Mouse (Mus musculus): ENCODE results near the gene Zfp653. TPM values are rescaled to one million over a fixed set of nuclear protein-coding genes. Genes with fewer than 3 reads are reported as not detected.

The Zfp653 gene
- polyA plus RNA-seq, 1 experiment from 2014 or later = 14.2 TPM

GRCm38 (mm10) chr9:22030386-22030785 is 40.8 kb downstream of the Zfp653 start:
- ATAC-seq (ENCODE audit: low read depth) = no peak
- peaks cover 28% of the 10 kb centered on the region for H3K36me3 ChIP-seq (ENCODE audit: control insufficient read depth, insufficient read depth, low read length)
- H3K27ac ChIP-seq (ENCODE audit: low read depth, low read length) = no peak overlapping the region
- no peak overlapping the region for H3K4me3 ChIP-seq (ENCODE audit: low read depth, low read length)
- no peaks in the 10 kb centered on the region for H3K27me3 ChIP-seq (ENCODE audit: control insufficient read depth, insufficient read depth, low read length)
- H3K4me2 ChIP-seq (ENCODE audit: low read depth, low read length) = no peak overlapping the region
- peaks cover 2% of the 10 kb centered on the region; the same call in 1 of the 2 replicates for H3K4me1 ChIP-seq (ENCODE audit: control insufficient read depth, insufficient read depth, low read length)
- 96% methylated on average over 9 of the region's 9 CpGs for WGBS
- no peaks in the 10 kb centered on the region for H3K9me3 ChIP-seq (ENCODE audit: control insufficient read depth, low read length)
- no peak overlapping the region for H3K9ac ChIP-seq (replicated peaks; ENCODE audit: low read depth, low read length)

DNA sequence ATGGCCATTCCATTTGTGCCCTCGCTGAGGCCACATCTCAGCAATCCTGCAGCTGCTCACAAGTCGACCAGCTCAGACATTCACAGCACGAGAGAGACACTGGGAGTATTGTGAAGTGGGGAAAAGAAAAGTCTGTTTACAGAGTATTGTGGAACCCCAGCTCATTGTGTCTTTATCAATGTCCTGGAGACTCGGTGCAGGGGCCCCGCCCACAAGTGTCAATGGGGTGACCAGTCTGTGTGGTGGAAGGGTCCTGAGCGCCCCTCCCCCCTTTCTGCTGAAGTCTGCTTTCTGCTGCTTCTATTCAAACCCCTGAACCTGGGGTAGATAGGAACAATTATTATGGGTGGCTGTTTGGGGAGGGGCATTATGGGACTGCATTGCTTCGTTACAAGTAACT is 42.7 kb downstream of the Zfp653 start:
- no peak for ATAC-seq (ENCODE audit: low read depth)
- 23% methylated on average over 7 of the region's 7 CpGs for WGBS
- Histone ChIP-seq H3K27me3 (ENCODE audit: control insufficient read depth, insufficient read depth, low read length) (no peaks in the 10 kb centered on the region), H3K4me3 (ENCODE audit: low read depth, low read length) (no peak overlapping the region), H3K4me2 (ENCODE audit: low read depth, low read length) (no peak overlapping the region), H3K4me1 (ENCODE audit: control insufficient read depth, insufficient read depth, low read length) (no peaks in the 10 kb centered on the region), H3K36me3 (ENCODE audit: control insufficient read depth, insufficient read depth, low read length) (peaks cover 35% of the 10 kb centered on the region), H3K27ac (ENCODE audit: low read depth, low read length) (no peak overlapping the region), H3K9me3 (ENCODE audit: control insufficient read depth, low read length) (no peaks in the 10 kb centered on the region), H3K9ac (replicated peaks; ENCODE audit: low read depth, low read length) (no peak overlapping the region)

GRCm38 (mm10) chr9:22024592-22024991 is 46.6 kb downstream of the Zfp653 start:
- H3K9me3 ChIP-seq (ENCODE audit: control insufficient read depth, low read length) = no peaks in the 10 kb centered on the region
- no peak overlapping the region for H3K4me2 ChIP-seq (ENCODE audit: low read depth, low read length)
- H3K36me3 ChIP-seq (ENCODE audit: control insufficient read depth, insufficient read depth, low read length) = peaks cover 25% of the 10 kb centered on the region
- no peak overlapping the region for H3K27ac ChIP-seq (ENCODE audit: low read depth, low read length)
- no peak overlapping the region for H3K9ac ChIP-seq (replicated peaks; ENCODE audit: low read depth, low read length)
- no peaks in the 10 kb centered on the region for H3K27me3 ChIP-seq (ENCODE audit: control insufficient read depth, insufficient read depth, low read length)
- H3K4me1 ChIP-seq (ENCODE audit: control insufficient read depth, insufficient read depth, low read length) = no peaks in the 10 kb centered on the region
- no peak overlapping the region for H3K4me3 ChIP-seq (ENCODE audit: low read depth, low read length)
- no peak for ATAC-seq (ENCODE audit: low read depth)
- WGBS = 66% methylated on average over 8 of the region's 8 CpGs

DNA sequence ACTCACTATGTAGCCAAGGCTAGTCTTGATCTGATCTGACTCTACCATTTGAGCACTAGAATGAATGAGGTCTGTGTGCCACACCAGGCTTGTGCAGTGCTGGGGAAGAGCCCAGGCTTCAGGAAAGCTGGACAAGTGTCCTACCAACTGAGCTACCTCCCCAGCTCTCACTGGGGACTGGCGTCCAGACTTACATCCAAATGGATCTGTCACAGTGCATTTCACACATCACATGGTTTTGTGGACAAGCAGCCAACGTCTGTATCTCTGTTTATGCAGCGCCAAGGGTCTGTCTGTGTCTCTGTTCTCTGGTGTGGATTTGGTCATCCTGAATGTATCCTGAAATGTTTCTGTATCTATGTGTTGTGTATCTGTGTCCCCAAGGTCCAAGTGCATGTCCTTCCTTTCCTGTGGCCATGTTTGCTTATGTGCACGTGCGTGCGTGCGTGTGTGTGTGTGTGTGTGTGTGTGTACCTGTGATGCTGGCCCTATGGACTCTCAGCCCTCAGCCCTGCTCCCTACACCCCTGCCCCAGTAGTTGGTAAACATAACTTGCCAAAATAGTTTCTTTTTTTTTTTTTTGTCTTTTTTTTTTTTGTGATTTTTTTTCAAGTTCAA is 53.9 kb downstream of the Zfp653 start:
- no peaks in the 10 kb centered on the region for H3K4me1 ChIP-seq (ENCODE audit: control insufficient read depth, insufficient read depth, low read length)
- H3K4me3 ChIP-seq (ENCODE audit: low read depth, low read length) = no peak overlapping the region
- H3K4me2 ChIP-seq (ENCODE audit: low read depth, low read length) = no peak overlapping the region
- no peak for ATAC-seq (ENCODE audit: low read depth)
- no peak overlapping the region for H3K27ac ChIP-seq (ENCODE audit: low read depth, low read length)
- H3K9ac ChIP-seq (replicated peaks; ENCODE audit: low read depth, low read length) = no peak overlapping the region
- peaks cover 24% of the 10 kb centered on the region for H3K36me3 ChIP-seq (ENCODE audit: control insufficient read depth, insufficient read depth, low read length)
- H3K9me3 ChIP-seq (ENCODE audit: control insufficient read depth, low read length) = no peaks in the 10 kb centered on the region
- no peaks in the 10 kb centered on the region for H3K27me3 ChIP-seq (ENCODE audit: control insufficient read depth, insufficient read depth, low read length)
- 75% methylated on average over 7 of the region's 7 CpGs for WGBS

DNA sequence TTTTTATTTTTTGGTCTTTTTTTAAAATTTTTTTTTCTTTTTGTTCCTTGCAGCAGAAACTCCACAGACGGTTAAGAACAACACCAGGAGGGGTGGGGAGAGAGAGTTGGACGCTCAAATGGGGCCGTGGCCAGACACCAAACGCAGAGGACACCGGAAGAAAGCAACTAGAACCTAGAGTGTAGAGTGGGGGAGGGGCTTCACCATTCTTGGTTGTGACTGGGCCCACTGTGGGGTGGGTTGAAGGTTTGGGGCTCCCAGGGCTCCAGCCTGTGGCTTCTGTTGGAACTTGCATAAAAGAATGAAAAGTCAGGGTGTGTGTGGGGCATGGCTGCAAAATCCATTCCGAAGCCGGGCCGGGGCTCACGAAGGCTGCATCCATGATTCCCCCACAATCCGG is 54.9 kb downstream of the Zfp653 start:
- no peak overlapping the region for H3K27ac ChIP-seq (ENCODE audit: low read depth, low read length)
- H3K4me1 ChIP-seq (ENCODE audit: control insufficient read depth, insufficient read depth, low read length) = no peaks in the 10 kb centered on the region
- no peak overlapping the region for H3K9ac ChIP-seq (replicated peaks; ENCODE audit: low read depth, low read length)
- no peaks in the 10 kb centered on the region for H3K9me3 ChIP-seq (ENCODE audit: control insufficient read depth, low read length)
- peaks cover 34% of the 10 kb centered on the region for H3K36me3 ChIP-seq (ENCODE audit: control insufficient read depth, insufficient read depth, low read length)
- 68% methylated on average over 10 of the region's 10 CpGs for WGBS
- H3K4me3 ChIP-seq (ENCODE audit: low read depth, low read length) = no peak overlapping the region
- H3K27me3 ChIP-seq (ENCODE audit: control insufficient read depth, insufficient read depth, low read length) = no peaks in the 10 kb centered on the region
- no peak for ATAC-seq (ENCODE audit: low read depth)
- no peak overlapping the region for H3K4me2 ChIP-seq (ENCODE audit: low read depth, low read length)

- 91% methylated on average over 13 of the region's 13 CpGs for WGBS
- no peaks in the 10 kb centered on the region for H3K9me3 ChIP-seq (ENCODE audit: control insufficient read depth, low read length)
- H3K4me2 ChIP-seq (ENCODE audit: low read depth, low read length) = no peak overlapping the region
- H3K36me3 ChIP-seq (ENCODE audit: control insufficient read depth, insufficient read depth, low read length) = peaks cover 58% of the 10 kb centered on the region
- ATAC-seq (ENCODE audit: low read depth) = no peak
- no peak overlapping the region for H3K27ac ChIP-seq (ENCODE audit: low read depth, low read length)
- H3K27me3 ChIP-seq (ENCODE audit: control insufficient read depth, insufficient read depth, low read length) = no peaks in the 10 kb centered on the region
- no peaks in the 10 kb centered on the region for H3K4me1 ChIP-seq (ENCODE audit: control insufficient read depth, insufficient read depth, low read length)
- no peak overlapping the region for H3K9ac ChIP-seq (replicated peaks; ENCODE audit: low read depth, low read length)
- H3K4me3 ChIP-seq (ENCODE audit: low read depth, low read length) = no peak overlapping the region
These were observed 58.4 kb downstream of the Zfp653 start for GRCm38 (mm10) chr9:22012731-22013130.

DNA sequence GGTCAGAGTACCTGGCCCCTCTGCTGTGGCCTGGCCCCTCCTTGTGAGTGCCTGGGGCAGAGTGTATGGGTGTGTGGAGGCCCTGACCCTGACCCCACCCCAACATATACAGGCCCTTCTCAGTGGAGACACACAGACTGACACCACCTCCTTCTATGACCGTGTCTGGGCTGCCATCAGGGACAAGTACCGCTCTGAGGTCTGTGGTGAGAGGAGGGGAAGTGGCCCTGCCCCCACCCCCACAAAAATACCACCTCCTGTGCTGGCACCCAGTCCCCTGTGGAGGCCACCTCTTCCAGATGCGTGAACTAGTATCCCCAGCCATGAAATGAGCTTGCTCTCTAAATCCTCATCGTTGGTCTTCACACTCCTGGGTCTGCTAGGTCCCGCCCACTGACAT is 60.1 kb downstream of the Zfp653 start:
- Histone ChIP-seq H3K27ac (ENCODE audit: low read depth, low read length) (no peak overlapping the region), H3K4me3 (ENCODE audit: low read depth, low read length) (no peak overlapping the region), H3K4me1 (ENCODE audit: control insufficient read depth, insufficient read depth, low read length) (no peaks in the 10 kb centered on the region), H3K9me3 (ENCODE audit: control insufficient read depth, low read length) (no peaks in the 10 kb centered on the region), H3K9ac (replicated peaks; ENCODE audit: low read depth, low read length) (no peak overlapping the region), H3K36me3 (ENCODE audit: control insufficient read depth, insufficient read depth, low read length) (peaks cover 56% of the 10 kb centered on the region), H3K27me3 (ENCODE audit: control insufficient read depth, insufficient read depth, low read length) (no peaks in the 10 kb centered on the region), H3K4me2 (ENCODE audit: low read depth, low read length) (no peak overlapping the region)
- WGBS = 85% methylated on average over 5 of the region's 5 CpGs
- 0 out of 2 replicates have a peak, but pooled peaks have one; percentile 28 for ATAC-seq (ENCODE audit: low read depth)

Small RNA genes within 50 kb of the gene (microRNA-seq; reads per million reads assigned to microRNA genes)
- gene Mir7084 = not detected

Other genes starting within 250 kb of the Zfp653 start
- gene Angptl8, start 235.9 kb downstream of the Zfp653 start, polyA plus RNA-seq (2014; fragmentation: Nextera tagmentation; extraction: Ambion mirVana) = 0.24 and 0.53 TPM in 2 replicates
- 8.2 and 13.8 TPM in 2 replicates for gene Dock6, start 218.7 kb downstream of the Zfp653 start, polyA plus RNA-seq (2014; fragmentation: Nextera tagmentation; extraction: Ambion mirVana)
- gene Rab3d, start 153.2 kb downstream of the Zfp653 start, polyA plus RNA-seq (2014; fragmentation: Nextera tagmentation; extraction: Ambion mirVana) = 12.0 and 21.4 TPM in 2 replicates
- gene Ccdc159, start 143.9 kb downstream of the Zfp653 start, polyA plus RNA-seq (2014; fragmentation: Nextera tagmentation; extraction: Ambion mirVana) = 7.0 and 8.1 TPM in 2 replicates
- 48.6 and 49.6 TPM in 2 replicates for gene Tmem205, start 143.8 kb downstream of the Zfp653 start, polyA plus RNA-seq (2014; fragmentation: Nextera tagmentation; extraction: Ambion mirVana)
- gene Plppr2, start 134.3 kb downstream of the Zfp653 start, polyA plus RNA-seq (2014; fragmentation: Nextera tagmentation; extraction: Ambion mirVana) = 83.5 and 89.6 TPM in 2 replicates
- gene Swsap1, start 115.6 kb downstream of the Zfp653 start, polyA plus RNA-seq (2014; fragmentation: Nextera tagmentation; extraction: Ambion mirVana) = 10.1 and 21.3 TPM in 2 replicates
- gene Epor, start 107.9 kb downstream of the Zfp653 start, polyA plus RNA-seq (2014; fragmentation: Nextera tagmentation; extraction: Ambion mirVana) = 0.67 and 2.0 TPM in 2 replicates
- 1.8 TPM in 2 replicates for gene Rgl3, start 81.9 kb downstream of the Zfp653 start, polyA plus RNA-seq (2014; fragmentation: Nextera tagmentation; extraction: Ambion mirVana)
- gene Ccdc151, start 68.7 kb downstream of the Zfp653 start, polyA plus RNA-seq (2014; fragmentation: Nextera tagmentation; extraction: Ambion mirVana) = 2.9 and 5.4 TPM in 2 replicates
- gene Prkcsh, start 68.6 kb downstream of the Zfp653 start, polyA plus RNA-seq (2014; fragmentation: Nextera tagmentation; extraction: Ambion mirVana) = 74.1 and 77.5 TPM in 2 replicates
- 132 and 146 TPM in 2 replicates for gene Elavl3, start 19.4 kb downstream of the Zfp653 start, polyA plus RNA-seq (2014; fragmentation: Nextera tagmentation; extraction: Ambion mirVana)
- not detected in 2 replicates for gene Gm49318, start 117 bp downstream of the Zfp653 start, polyA plus RNA-seq (2014; fragmentation: Nextera tagmentation; extraction: Ambion mirVana)
- 56.8 and 64.2 TPM in 2 replicates for gene Ecsit, start 14.1 kb upstream of the Zfp653 start, polyA plus RNA-seq (2014; fragmentation: Nextera tagmentation; extraction: Ambion mirVana)
- gene Cnn1, start 27.8 kb upstream of the Zfp653 start, polyA plus RNA-seq (2014; fragmentation: Nextera tagmentation; extraction: Ambion mirVana) = 0.43 and 0.66 TPM in 2 replicates
- gene Elof1, start 45.8 kb upstream of the Zfp653 start, polyA plus RNA-seq (2014; fragmentation: Nextera tagmentation; extraction: Ambion mirVana) = 177 and 196 TPM in 2 replicates
- 0.26 and 0.40 TPM in 2 replicates for gene Acp5, start 64.3 kb upstream of the Zfp653 start, polyA plus RNA-seq (2014; fragmentation: Nextera tagmentation; extraction: Ambion mirVana)
- gene Pigyl, start 85.5 kb upstream of the Zfp653 start, polyA plus RNA-seq (2014; fragmentation: Nextera tagmentation; extraction: Ambion mirVana) = 91.8 and 99.3 TPM in 2 replicates
- gene Zfp872, start 116.7 kb upstream of the Zfp653 start, polyA plus RNA-seq (2014; fragmentation: Nextera tagmentation; extraction: Ambion mirVana) = 0.17 and 0.67 TPM in 2 replicates
- 10.7 and 12.0 TPM in 2 replicates for gene Zfp809, start 154.3 kb upstream of the Zfp653 start, polyA plus RNA-seq (2014; fragmentation: Nextera tagmentation; extraction: Ambion mirVana)
- gene Zfp599, start 188.5 kb upstream of the Zfp653 start, polyA plus RNA-seq (2014; fragmentation: Nextera tagmentation; extraction: Ambion mirVana) = 9.0 and 10.8 TPM in 2 replicates
- 37.7 and 42.8 TPM in 2 replicates for gene Zfp810, start 236.3 kb upstream of the Zfp653 start, polyA plus RNA-seq (2014; fragmentation: Nextera tagmentation; extraction: Ambion mirVana)